Mouse (Mus musculus) spleen, adult 2 months (tissue): ENCODE data around the gene Styx.

ENCODE experiments used
- CTCF ChIP-seq: fragments of 200-500 bp; IDR thresholded peaks from 2 replicates; pipeline ENCODE4 v1.5.1; 2011; ENCODE audit warnings: mild to moderate bottlenecking, inconsistent platforms; ENCODE audit not compliant: insufficient read depth, insufficient read length, insufficient replicate concordance; ENCODE audit errors: extremely low read depth
- POLR2A ChIP-seq: fragments of 200-500 bp; IDR thresholded peaks from 2 replicates; pipeline ENCODE4 v1.6.1; 2011; ENCODE audit warnings: low read depth, low read length, inconsistent platforms

GRCm38 (mm10) chr14:45364211-45365195 lies 13.6 kb downstream of the Styx start:
- no peak for TF ChIP-seq CTCF
- TF ChIP-seq POLR2A: no peak
